Mouse (Mus musculus): ENCODE measurements around the gene Scd2. TPM values are rescaled to one million over a fixed set of nuclear protein-coding genes. Genes with fewer than 3 reads are reported as not detected.

Scd2 gene
- polyA plus RNA-seq, 1 experiment from 2014 or later: 298 TPM

GRCm38 (mm10) chr19:44284723-44285122, 8.8 kb upstream of the Scd2 start:
- ATAC-seq (replicated peaks; ENCODE audit: insufficient number of reproducible peaks, low FRiP score, low TSS enrichment, low read depth) (peak; percentile 25; the same call in 1 of the 2 replicates), DNase-seq (ENCODE audit: low spot score) (peak; percentile 56)
- no peaks in the 10 kb centered on the region for H3K9me3 ChIP-seq (replicated peaks; ENCODE audit: control insufficient read depth, low read length)
- H3K4me3 ChIP-seq (ENCODE audit: low read depth, low read length): peak overlapping the region; percentile 33
- H3K9ac ChIP-seq (replicated peaks; ENCODE audit: low read length): peak overlapping the region; percentile 54
- no peaks in the 10 kb centered on the region for H3K36me3 ChIP-seq (replicated peaks; ENCODE audit: control insufficient read depth, insufficient read depth, low read depth, low read length)
- H3K27me3 ChIP-seq (ENCODE audit: control insufficient read depth, insufficient read depth, low read length): no peaks in the 10 kb centered on the region
- 2% methylated on average over 11 of the region's 11 CpGs for WGBS
- H3K4me1 ChIP-seq (ENCODE audit: control insufficient read depth, insufficient read depth, low read length): peaks cover 7% of the 10 kb centered on the region
- H3K27ac ChIP-seq (replicated peaks; ENCODE audit: low read depth, low read length): peak overlapping the region; percentile 92
- H3K4me2 ChIP-seq (ENCODE audit: low read depth, low read length): peak overlapping the region; percentile 62

GRCm38 (mm10) chr19:44285554-44285953, 7.9 kb upstream of the Scd2 start:
- no peaks in the 10 kb centered on the region for H3K27me3 ChIP-seq (ENCODE audit: control insufficient read depth, insufficient read depth, low read length)
- no peaks in the 10 kb centered on the region for H3K9me3 ChIP-seq (replicated peaks; ENCODE audit: control insufficient read depth, low read length)
- H3K4me2 ChIP-seq (ENCODE audit: low read depth, low read length): no peak overlapping the region
- DNase-seq (ENCODE audit: low spot score) (no peak), ATAC-seq (replicated peaks; ENCODE audit: insufficient number of reproducible peaks, low FRiP score, low TSS enrichment, low read depth) (no peak)
- H3K36me3 ChIP-seq (replicated peaks; ENCODE audit: control insufficient read depth, insufficient read depth, low read depth, low read length): no peaks in the 10 kb centered on the region
- H3K4me1 ChIP-seq (ENCODE audit: control insufficient read depth, insufficient read depth, low read length): peaks cover 7% of the 10 kb centered on the region
- H3K27ac ChIP-seq (replicated peaks; ENCODE audit: low read depth, low read length): 0 out of 2 replicates have a peak overlapping the region, but pooled peaks have one; percentile 92
- WGBS: 98% methylated on average over 8 of the region's 8 CpGs
- H3K4me3 ChIP-seq (ENCODE audit: low read depth, low read length): no peak overlapping the region
- no peak overlapping the region for H3K9ac ChIP-seq (replicated peaks; ENCODE audit: low read length)

GRCm38 (mm10) chr19:44286109-44286508, 7.4 kb upstream of the Scd2 start:
- DNase-seq (ENCODE audit: low spot score): no peak
- no peak overlapping the region for H3K27ac ChIP-seq (replicated peaks; ENCODE audit: low read depth, low read length)
- H3K4me1 ChIP-seq (ENCODE audit: control insufficient read depth, insufficient read depth, low read length): peaks cover 7% of the 10 kb centered on the region
- H3K4me2 ChIP-seq (ENCODE audit: low read depth, low read length): no peak overlapping the region
- 62% methylated on average over 2 of the region's 2 CpGs for WGBS
- H3K9me3 ChIP-seq (replicated peaks; ENCODE audit: control insufficient read depth, low read length): no peaks in the 10 kb centered on the region
- H3K4me3 ChIP-seq (ENCODE audit: low read depth, low read length): no peak overlapping the region
- H3K9ac ChIP-seq (replicated peaks; ENCODE audit: low read length): no peak overlapping the region
- no peaks in the 10 kb centered on the region for H3K27me3 ChIP-seq (ENCODE audit: control insufficient read depth, insufficient read depth, low read length)
- H3K36me3 ChIP-seq (replicated peaks; ENCODE audit: control insufficient read depth, insufficient read depth, low read depth, low read length): no peaks in the 10 kb centered on the region
- ATAC-seq (replicated peaks; ENCODE audit: insufficient number of reproducible peaks, low FRiP score, low TSS enrichment, low read depth): no peak

- DNase-seq (ENCODE audit: low spot score) (no peak), ATAC-seq (replicated peaks; ENCODE audit: insufficient number of reproducible peaks, low FRiP score, low TSS enrichment, low read depth) (no peak)
- H3K27me3 ChIP-seq (ENCODE audit: control insufficient read depth, insufficient read depth, low read length): no peaks in the 10 kb centered on the region
- WGBS: 70% methylated on average over 11 of the region's 11 CpGs
- H3K9ac ChIP-seq (replicated peaks; ENCODE audit: low read length): no peak overlapping the region
- H3K4me2 ChIP-seq (ENCODE audit: low read depth, low read length): no peak overlapping the region
- H3K36me3 ChIP-seq (replicated peaks; ENCODE audit: control insufficient read depth, insufficient read depth, low read depth, low read length): no peaks in the 10 kb centered on the region
- no peak overlapping the region for H3K4me3 ChIP-seq (ENCODE audit: low read depth, low read length)
- H3K9me3 ChIP-seq (replicated peaks; ENCODE audit: control insufficient read depth, low read length): no peaks in the 10 kb centered on the region
- peaks cover 7% of the 10 kb centered on the region for H3K4me1 ChIP-seq (ENCODE audit: control insufficient read depth, insufficient read depth, low read length)
- no peak overlapping the region for H3K27ac ChIP-seq (replicated peaks; ENCODE audit: low read depth, low read length)
Observed at GRCm38 (mm10) chr19:44287415-44288110, 5.9 kb upstream of the Scd2 start.

GRCm38 (mm10) chr19:44292083-44292482, 1.4 kb upstream of the Scd2 start:
- H3K4me1 ChIP-seq (ENCODE audit: control insufficient read depth, insufficient read depth, low read length): peaks cover 4% of the 10 kb centered on the region

GRCm38 (mm10) chr19:44292483-44292882, 991 bp upstream of the Scd2 start:
- peak overlapping the region; percentile 69; the same call in 1 of the 2 replicates for H3K4me2 ChIP-seq (ENCODE audit: low read depth, low read length)
- peaks cover 3% of the 10 kb centered on the region for H3K36me3 ChIP-seq (replicated peaks; ENCODE audit: control insufficient read depth, insufficient read depth, low read depth, low read length)
- no peak for ATAC-seq (replicated peaks; ENCODE audit: insufficient number of reproducible peaks, low FRiP score, low TSS enrichment, low read depth)
- no peak overlapping the region for H3K4me3 ChIP-seq (ENCODE audit: low read depth, low read length)
- no peak for DNase-seq (ENCODE audit: low spot score)
- no peaks in the 10 kb centered on the region for H3K9me3 ChIP-seq (replicated peaks; ENCODE audit: control insufficient read depth, low read length)
- H3K4me1 ChIP-seq (ENCODE audit: control insufficient read depth, insufficient read depth, low read length): peaks cover 4% of the 10 kb centered on the region
- peak overlapping the region; percentile 98; the same call in 1 of the 2 replicates for H3K27ac ChIP-seq (replicated peaks; ENCODE audit: low read depth, low read length)
- WGBS: 62% methylated on average over 3 of the region's 3 CpGs
- H3K27me3 ChIP-seq (ENCODE audit: control insufficient read depth, insufficient read depth, low read length): no peaks in the 10 kb centered on the region
- H3K9ac ChIP-seq (replicated peaks; ENCODE audit: low read length): no peak overlapping the region

More at GRCm38 (mm10) chr19:44292083-44292482, 1.4 kb upstream of the Scd2 start:
- H3K9me3 ChIP-seq (replicated peaks; ENCODE audit: control insufficient read depth, low read length): no peaks in the 10 kb centered on the region
- ATAC-seq (replicated peaks; ENCODE audit: insufficient number of reproducible peaks, low FRiP score, low TSS enrichment, low read depth) (no peak), DNase-seq (ENCODE audit: low spot score) (no peak)
- 0 out of 2 replicates have a peak overlapping the region, but pooled peaks have one; percentile 98 for H3K27ac ChIP-seq (replicated peaks; ENCODE audit: low read depth, low read length)
- no peak overlapping the region for H3K4me2 ChIP-seq (ENCODE audit: low read depth, low read length)
- H3K36me3 ChIP-seq (replicated peaks; ENCODE audit: control insufficient read depth, insufficient read depth, low read depth, low read length): peaks cover 2% of the 10 kb centered on the region
- H3K27me3 ChIP-seq (ENCODE audit: control insufficient read depth, insufficient read depth, low read length): no peaks in the 10 kb centered on the region
- no peak overlapping the region for H3K4me3 ChIP-seq (ENCODE audit: low read depth, low read length)
- 93% methylated on average over 2 of the region's 2 CpGs for WGBS
- H3K9ac ChIP-seq (replicated peaks; ENCODE audit: low read length): no peak overlapping the region

- Histone ChIP-seq H3K4me3 (ENCODE audit: low read depth, low read length) (peak overlapping the region; percentile 86), H3K9ac (replicated peaks; ENCODE audit: low read length) (peak overlapping the region; percentile 95), H3K9me3 (replicated peaks; ENCODE audit: control insufficient read depth, low read length) (no peaks in the 10 kb centered on the region), H3K4me2 (ENCODE audit: low read depth, low read length) (peak overlapping the region; percentile 87), H3K27me3 (ENCODE audit: control insufficient read depth, insufficient read depth, low read length) (no peaks in the 10 kb centered on the region), H3K36me3 (replicated peaks; ENCODE audit: control insufficient read depth, insufficient read depth, low read depth, low read length) (peaks cover 16% of the 10 kb centered on the region), H3K27ac (replicated peaks; ENCODE audit: low read depth, low read length) (peak overlapping the region; percentile 98), H3K4me1 (ENCODE audit: control insufficient read depth, insufficient read depth, low read length) (peaks cover 13% of the 10 kb centered on the region)
- WGBS: under 1% methylated on average over 31 of the region's 31 CpGs
- ATAC-seq (replicated peaks; ENCODE audit: insufficient number of reproducible peaks, low FRiP score, low TSS enrichment, low read depth) (peak; percentile 95), DNase-seq (ENCODE audit: low spot score) (peak; percentile 98)
Observed at GRCm38 (mm10) chr19:44293769-44294551, 486 bp downstream of the Scd2 start.
